Mouse (Mus musculus) cerebellum, postnatal 36 days (tissue): Measurements from ENCODE around the gene Phox2a.
A peak's percentile ranks its signal among the peaks of the same experiment; 100 is the strongest.

ENCODE experiments used
- DNase-seq, 2 experiments: peaks; one replicate each; pipeline ENCODE4 v3.0.0; 2021 to 2022; ENCODE audit warnings: mixed read lengths in 2 of 2

Phox2a gene

DNA sequence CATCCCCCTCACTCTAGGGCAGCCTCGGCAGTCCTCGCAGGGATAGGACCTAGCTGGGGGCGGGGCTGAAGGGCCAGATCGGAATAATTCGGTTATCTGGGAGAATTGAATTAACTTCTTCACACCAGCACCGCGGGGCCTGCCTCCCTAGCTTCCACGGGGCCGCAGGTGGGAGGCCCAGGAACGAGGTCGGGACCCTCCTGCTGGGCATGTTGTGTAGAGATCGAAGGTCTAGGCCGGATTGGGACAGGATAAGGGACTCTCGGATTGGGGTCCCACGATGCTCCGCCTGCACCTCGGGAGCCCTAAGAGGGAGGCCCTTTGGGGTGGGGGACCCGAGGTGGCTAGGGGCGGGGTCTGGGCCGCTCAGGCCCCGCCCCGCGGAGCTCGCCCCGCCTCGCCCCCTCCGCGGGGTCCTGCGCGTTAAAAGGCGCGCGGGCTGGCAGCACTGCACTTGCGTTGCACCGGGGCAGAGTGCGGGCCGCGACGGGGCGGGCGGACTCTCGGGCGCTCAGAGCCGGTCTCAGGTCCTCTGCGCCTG, at the start of gene Phox2a:
Gene Phox2a (plus strand): TSS at position 453 of the 541 bp plus-strand sequence.
- no peak for DNase-seq

- no peak for DNase-seq
Observed at GRCm38 (mm10) chr7:101770051-101770450, 48.1 kb upstream of the Phox2a start.

DNA sequence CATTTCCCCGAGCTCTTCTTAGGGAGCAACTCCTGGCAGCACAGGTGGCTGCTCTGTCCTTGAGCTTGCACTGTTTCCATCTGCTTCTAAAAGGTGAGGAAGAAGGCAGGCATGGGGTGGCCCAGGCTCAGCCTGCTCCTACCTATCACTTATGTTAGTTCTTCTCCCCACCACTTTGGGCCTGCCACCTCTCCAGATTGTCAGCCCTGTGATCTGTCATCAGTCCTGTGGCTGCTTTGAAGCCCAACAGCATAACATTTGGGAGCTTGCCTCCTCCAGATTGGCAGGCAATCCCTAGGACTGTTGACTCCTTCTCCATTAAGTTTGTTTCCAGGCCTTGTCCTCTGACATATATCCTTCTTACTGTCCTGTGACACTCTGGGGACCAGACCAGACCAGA, 46.5 kb upstream of the Phox2a start:
- no peak for DNase-seq

- no peak for DNase-seq
Observed at GRCm38 (mm10) chr7:101772687-101773086, 45.4 kb upstream of the Phox2a start.

DNA sequence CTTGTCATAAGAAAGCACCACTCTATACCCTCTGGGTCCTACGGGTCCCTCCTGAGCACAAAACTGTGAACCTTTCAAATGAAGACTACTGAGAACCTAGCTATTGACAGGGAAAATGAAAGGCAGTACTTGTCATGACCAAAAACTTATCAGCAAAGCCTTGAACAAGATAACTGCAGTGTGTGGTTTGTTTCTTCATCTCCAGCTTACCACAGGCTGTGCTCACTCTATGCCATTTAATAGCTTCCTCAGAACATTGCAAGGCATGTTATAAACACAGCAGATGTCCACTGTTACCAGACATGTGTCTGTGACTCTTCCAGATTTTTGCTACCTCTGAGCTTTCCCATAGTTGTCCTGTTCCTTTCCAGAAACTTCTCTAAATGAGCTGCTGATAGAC, 41.1 kb upstream of the Phox2a start:
- no peak for DNase-seq

DNA sequence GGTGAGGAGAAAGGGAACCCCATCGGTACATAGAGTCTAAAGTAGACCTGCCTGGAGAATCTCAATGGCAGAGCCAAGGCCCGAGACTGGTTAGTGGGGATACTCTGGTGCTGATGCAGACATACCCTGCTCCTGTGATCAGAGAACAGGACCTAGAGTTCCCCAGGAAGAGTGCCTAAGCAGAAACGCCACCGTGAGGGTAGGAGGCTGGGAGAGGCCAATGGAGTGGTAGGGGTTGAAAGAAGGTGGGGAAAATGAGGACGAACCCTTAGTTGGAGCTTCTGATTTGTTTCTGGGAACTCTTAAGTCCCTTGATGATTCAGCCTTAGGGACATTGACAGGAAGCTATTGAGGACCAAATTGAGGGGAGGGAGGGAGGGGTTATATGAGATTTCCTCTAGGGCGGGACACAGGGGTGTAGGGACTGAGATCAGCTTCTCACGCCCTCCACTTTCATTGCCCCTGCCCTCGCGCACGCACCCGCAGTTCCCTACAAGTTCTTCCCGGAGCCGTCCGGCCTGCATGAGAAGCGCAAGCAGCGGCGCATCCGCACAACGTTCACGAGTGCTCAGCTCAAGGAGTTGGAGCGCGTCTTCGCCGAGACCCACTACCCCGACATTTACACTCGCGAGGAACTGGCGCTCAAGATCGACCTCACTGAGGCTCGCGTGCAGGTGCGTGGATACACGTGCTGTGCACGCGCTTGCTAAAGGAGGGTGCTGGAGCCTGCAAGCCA, 2.4 kb downstream of the Phox2a start:
- DNase-seq, result no peak

DNA sequence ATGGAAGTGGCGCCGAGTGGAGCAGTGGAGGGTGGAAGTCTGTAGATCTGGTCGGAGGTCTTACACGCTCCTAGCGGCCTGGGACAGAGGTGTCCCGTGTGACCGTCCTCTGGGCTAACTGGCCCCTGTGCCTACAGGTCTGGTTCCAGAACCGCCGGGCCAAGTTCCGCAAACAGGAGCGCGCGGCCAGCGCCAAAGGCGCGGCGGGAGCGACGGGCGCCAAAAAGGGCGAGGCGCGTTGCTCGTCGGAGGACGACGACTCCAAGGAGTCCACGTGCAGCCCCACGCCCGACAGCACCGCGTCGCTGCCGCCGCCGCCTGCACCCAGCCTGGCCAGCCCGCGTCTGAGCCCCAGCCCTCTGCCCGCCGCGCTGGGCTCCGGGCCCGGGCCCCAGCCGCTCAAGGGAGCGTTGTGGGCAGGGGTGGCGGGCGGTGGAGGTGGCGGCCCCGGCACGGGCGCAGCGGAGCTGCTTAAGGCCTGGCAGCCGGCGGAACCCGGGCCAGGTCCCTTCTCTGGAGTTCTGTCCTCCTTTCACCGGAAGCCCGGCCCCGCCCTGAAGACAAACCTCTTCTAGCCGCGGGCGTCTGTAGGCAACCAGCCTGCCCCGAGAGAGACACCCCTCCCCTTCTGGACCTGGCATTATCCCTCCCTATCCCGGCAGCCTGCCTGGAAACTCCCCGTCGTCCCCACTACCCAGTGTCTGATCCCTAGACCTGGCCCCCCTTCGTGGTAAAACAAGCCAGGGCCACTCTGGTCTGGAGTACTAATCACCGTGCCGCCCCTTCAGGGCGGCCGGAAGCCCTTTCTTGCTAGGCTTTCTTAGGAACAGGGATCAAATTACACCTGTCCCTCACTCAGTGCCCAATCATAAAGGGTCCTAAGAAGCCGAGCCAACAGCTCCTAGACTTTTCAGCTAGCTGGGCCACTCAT, 3.7 kb downstream of the Phox2a start:
- peak; percentile 19 to 22 for DNase-seq

DNA sequence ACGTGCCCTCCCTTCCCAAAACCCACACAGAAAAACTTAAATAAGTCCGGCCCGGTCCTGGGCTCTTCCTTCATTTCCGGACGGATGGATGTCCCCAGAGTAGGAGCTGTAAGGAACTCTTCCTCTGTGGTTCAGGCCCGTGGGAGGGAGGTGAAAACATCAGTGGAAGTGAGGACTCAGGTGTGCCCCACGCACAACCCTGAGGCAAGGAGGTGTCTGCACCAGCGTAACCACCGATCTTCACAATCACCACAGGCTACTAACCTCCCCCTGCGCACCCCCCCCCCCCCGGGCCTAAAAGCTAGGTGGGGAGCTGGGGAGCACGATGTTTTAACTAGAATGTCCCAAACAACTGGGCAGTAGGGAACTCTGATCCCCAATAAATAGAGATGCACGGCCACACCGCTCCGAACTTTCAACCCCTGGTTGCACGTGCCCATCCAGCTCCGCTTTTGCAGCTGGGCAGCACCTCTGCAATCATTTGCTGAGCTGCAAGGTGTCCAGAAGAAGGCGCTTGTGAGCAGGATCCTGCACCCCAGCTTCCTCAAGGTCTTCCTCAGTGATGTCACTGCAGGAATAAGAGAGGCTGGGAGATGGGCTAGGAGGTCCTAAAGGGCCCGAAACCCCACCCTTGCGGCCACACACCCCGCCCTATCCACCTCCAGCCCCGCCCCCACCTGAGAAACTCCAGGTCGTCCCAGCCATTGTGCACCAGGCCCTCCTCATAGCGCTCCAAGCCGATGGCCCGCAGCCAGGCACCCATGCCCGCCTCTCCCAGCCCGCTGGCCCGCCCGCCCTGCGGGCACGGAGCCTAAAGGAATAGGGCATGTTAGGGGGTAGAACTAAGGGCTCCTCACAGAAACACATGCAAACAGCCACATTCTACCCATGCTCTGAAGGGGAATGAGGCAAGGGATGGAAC, 5.0 kb downstream of the Phox2a start:
- peak in 1 of 2 experiments; percentile 23 for DNase-seq

GRCm38 (mm10) chr7:101823758-101824630, 5.9 kb downstream of the Phox2a start:
- DNase-seq, result no peak

GRCm38 (mm10) chr7:101830373-101830772, 12.3 kb downstream of the Phox2a start:
- no peak for DNase-seq

GRCm38 (mm10) chr7:101831437-101831836, 13.3 kb downstream of the Phox2a start:
- no peak for DNase-seq

DNA sequence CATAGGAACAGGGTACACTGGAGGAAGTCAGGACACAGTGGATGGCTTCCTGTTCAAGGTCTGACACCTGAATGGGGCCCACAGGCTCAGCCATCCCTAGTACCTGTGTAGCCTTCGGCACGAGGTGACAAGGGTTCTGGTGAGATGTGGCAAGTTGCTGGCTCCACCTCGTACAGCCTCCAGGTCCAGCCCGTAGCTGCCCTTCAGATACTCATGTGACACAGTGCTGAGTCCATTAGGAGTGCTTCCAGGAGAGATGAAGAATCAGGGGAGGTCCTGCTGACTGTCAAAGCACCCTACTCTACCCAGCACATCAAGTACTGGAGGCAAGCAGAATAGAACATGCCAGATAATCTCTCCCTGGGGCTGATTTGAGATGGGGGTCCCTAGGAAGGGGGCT, 14.3 kb downstream of the Phox2a start:
- DNase-seq, result no peak

DNA sequence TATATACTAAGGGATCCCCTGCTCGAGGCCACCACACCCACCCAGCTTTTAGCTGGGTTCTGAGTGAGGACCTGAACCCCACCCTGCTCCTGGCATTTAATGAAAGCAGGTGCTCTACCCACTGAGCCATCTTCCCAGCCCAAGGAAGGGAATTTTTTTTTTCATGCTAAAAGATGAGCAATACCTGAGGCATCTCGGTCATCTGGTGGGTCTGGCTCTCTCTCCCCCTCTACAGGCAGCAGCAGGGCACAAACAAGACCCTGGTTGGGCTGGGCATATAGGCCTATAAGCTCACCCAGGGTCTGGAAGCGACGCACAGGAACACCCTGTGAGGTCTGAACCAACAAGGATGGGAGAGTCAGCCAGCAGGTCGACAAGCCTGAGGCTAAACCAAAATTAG, 15.2 kb downstream of the Phox2a start:
- no peak for DNase-seq

DNA sequence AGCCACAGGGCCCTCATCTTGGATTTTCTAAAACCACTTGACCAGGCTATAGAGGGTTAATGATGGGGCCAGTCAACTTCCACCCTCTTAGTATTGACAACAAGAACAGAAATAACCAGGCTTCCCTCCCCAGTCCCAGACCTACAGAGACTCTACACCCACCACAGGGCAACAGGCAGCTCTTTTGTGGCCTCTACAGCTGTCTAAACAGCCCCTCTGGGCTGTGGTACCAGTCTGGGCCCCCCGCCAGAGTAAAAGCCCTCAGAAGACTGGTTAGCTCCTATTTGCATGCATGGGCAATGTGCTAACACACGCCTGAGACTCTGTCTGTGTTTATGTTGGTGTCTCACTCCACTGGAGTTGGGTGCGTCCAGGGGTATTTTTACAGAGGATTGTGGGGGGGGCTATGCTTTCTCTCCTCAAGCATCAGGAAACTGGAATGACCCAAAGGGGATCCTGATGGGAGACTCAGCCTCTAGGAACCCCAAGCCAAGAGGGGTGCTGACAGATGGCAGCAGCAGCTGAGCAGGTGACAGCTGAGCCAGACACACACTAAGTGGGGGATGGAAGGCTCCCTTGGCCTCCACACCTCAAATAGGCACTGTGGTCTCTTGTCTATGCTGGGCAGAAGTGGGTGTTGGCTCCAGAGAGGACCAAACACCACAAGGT, 15.9 kb downstream of the Phox2a start:
- no peak for DNase-seq

DNA sequence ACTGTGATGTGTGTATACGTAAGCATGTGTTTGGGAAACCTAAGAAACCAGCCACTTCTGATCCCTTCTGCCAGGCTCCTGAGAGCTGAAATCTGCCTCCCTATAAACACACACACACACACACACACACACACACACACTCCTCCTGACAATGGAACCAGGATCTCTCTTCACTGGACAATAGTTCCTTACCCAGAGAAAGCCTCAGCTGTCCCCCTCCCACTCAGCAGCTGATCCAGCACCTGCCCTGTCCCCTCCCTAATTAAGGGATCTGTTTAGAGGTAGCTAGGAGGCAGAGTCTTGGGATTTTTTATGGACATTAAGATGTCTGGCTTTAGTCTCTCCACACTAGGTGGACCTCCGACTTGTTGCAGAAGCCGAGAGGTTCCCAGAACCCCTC, 16.8 kb downstream of the Phox2a start:
- no peak for DNase-seq

- DNase-seq, result no peak
Observed at GRCm38 (mm10) chr7:101835457-101836109, 17.5 kb downstream of the Phox2a start.

DNA sequence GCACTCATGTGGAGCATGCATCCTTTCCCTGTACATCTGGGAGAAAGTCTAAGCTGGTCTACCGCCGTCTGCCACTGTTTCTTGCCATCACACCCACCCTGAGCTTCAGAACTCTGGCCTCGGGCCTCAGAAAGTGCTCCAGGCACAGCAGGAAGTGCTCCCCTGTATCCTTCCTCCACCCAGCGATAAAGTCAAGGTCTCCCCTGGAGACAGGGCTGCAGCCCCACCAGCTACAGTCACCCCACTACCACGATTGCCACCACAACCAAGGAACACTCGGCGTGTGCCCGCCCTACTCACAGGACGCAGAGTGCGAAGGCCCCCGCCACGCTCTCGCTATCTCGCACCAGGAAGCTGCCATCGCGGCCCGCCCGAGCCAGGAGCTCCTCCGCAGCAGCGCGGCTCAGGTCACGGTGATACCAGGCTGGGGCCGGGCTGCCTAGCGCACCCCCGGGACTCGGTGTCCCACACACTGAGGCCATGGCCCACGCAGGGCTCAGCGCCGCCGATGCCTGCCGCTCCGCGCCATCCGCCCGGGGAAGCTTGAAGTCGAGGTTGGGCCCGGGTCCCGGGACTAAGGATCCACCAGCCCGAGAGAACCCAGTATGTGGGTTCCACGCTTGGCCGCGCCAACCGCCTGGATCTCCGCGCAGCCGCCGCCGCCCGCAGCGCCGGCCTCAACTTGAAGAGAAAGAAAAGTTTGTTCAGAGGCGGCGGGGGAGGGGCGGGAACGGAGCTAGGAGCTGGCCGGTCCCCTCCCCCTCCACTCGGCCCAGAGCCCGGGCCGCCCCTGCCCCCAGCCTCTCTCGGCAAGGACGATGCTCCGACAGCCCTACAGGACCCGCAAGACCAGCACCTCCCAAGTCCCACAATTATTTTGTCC, 18.4 kb downstream of the Phox2a start:
- DNase-seq, result peak; percentile 30 to 42

- peak; percentile 27 to 63 for DNase-seq
Observed at GRCm38 (mm10) chr7:101837154-101837605, 19.1 kb downstream of the Phox2a start.
